ENCODE assay signal across 38 mouse cellular contexts in genomic region chr4:36973358-36973757, GRCm38 (mm10). TPM values are rescaled to one million over a fixed set of nuclear protein-coding genes. Genes with fewer than 3 reads are reported as not detected.
"Had no signal": no experiment of that assay in that cellular context is flagged by ENCODE, and none has a peak within 500 bp of the region (broad histone marks: within the 10 kb centered on the region; RNA-seq: fewer than 3 reads in every experiment).

No protein-coding gene starts in this region.

- H3K36me3 ChIP-seq: limb, embryonic 10.5 days; limb, embryonic 12.5 days; limb, embryonic 13.5 days; limb, embryonic 15.5 days; liver, embryonic 12.5 days; liver, embryonic 13.5 days; liver, embryonic 15.5 days; lung, embryonic 15.5 days; midbrain, embryonic 10.5 days; midbrain, embryonic 12.5 days; midbrain, embryonic 13.5 days; midbrain, embryonic 15.5 days; neural tube, embryonic 12.5 days had no signal

- H3K9me3 ChIP-seq: limb, embryonic 10.5 days; limb, embryonic 12.5 days; limb, embryonic 13.5 days; limb, embryonic 15.5 days; liver, embryonic 12.5 days; liver, embryonic 13.5 days; liver, embryonic 15.5 days; lung, embryonic 15.5 days; megakaryocyte, embryonic 14.5 days; midbrain, embryonic 10.5 days; midbrain, embryonic 12.5 days; midbrain, embryonic 13.5 days; midbrain, embryonic 15.5 days; neural tube, embryonic 12.5 days had no signal

- H3K4me2 ChIP-seq: limb, embryonic 12.5 days; limb, embryonic 13.5 days; limb, embryonic 15.5 days; liver, embryonic 11.5 days; liver, embryonic 12.5 days; liver, embryonic 13.5 days; liver, embryonic 15.5 days; lung, embryonic 14.5 days; lung, embryonic 15.5 days; midbrain, embryonic 12.5 days; midbrain, embryonic 13.5 days; midbrain, embryonic 15.5 days; neural tube, embryonic 12.5 days had no signal

- H3K27me3 ChIP-seq: limb, embryonic 12.5 days; limb, embryonic 13.5 days; limb, embryonic 15.5 days; liver, embryonic 12.5 days; liver, embryonic 13.5 days; liver, embryonic 15.5 days; lung, embryonic 15.5 days; megakaryocyte, embryonic 14.5 days; midbrain, embryonic 12.5 days; midbrain, embryonic 13.5 days; midbrain, embryonic 15.5 days; neural tube, embryonic 12.5 days had no signal

- H3K27ac ChIP-seq: left cerebral cortex, adult 2 months; limb, embryonic 10.5 days; limb, embryonic 12.5 days; limb, embryonic 13.5 days; limb, embryonic 15.5 days; liver, embryonic 12.5 days; liver, embryonic 13.5 days; liver, embryonic 14.5 days; liver, embryonic 15.5 days; lung, embryonic 15.5 days; macrophage; midbrain, embryonic 10.5 days; midbrain, embryonic 12.5 days; midbrain, embryonic 13.5 days; midbrain, embryonic 15.5 days; neural tube, embryonic 12.5 days had no signal

- H3K4me3 ChIP-seq: left cerebral cortex, adult 2 months; limb, embryonic 10.5 days; limb, embryonic 12.5 days; limb, embryonic 13.5 days; limb, embryonic 15.5 days; liver, embryonic 12.5 days; liver, embryonic 13.5 days; liver, embryonic 15.5 days; lung, embryonic 15.5 days; megakaryocyte, embryonic 14.5 days; midbrain, embryonic 10.5 days; midbrain, embryonic 12.5 days; midbrain, embryonic 13.5 days; midbrain, embryonic 15.5 days; myocyte; neural tube, embryonic 12.5 days had no signal

- DNase-seq: left cerebral cortex, postnatal 4 days; liver; liver, embryonic 13.5 days; liver, postnatal 0 days; lung, adult 18-20 months; lung, adult 2 months; lung, embryonic 14.5 days; lung, postnatal 10 days; lung, postnatal 14 days; lung, postnatal 36 days; lung, postnatal 4 days; midbrain, embryonic 14.5 days had no signal

- H3K9ac ChIP-seq: limb, embryonic 12.5 days; limb, embryonic 13.5 days; limb, embryonic 15.5 days; liver, embryonic 12.5 days; liver, embryonic 13.5 days; liver, embryonic 14.5 days; liver, embryonic 15.5 days; liver, postnatal 0 days; lung, embryonic 14.5 days; lung, embryonic 15.5 days; midbrain, embryonic 12.5 days; midbrain, embryonic 13.5 days; midbrain, embryonic 15.5 days; neural tube, embryonic 12.5 days had no signal

- H3K4me1 ChIP-seq: limb, embryonic 10.5 days; limb, embryonic 12.5 days; limb, embryonic 13.5 days; limb, embryonic 15.5 days; liver, embryonic 12.5 days; liver, embryonic 13.5 days; liver, embryonic 15.5 days; lung, embryonic 15.5 days; megakaryocyte, embryonic 14.5 days; midbrain, embryonic 10.5 days; midbrain, embryonic 12.5 days; midbrain, embryonic 13.5 days; midbrain, embryonic 15.5 days; neural tube, embryonic 12.5 days had no signal

- ATAC-seq: liver, embryonic 12.5 days; liver, postnatal 0 days; lung, postnatal 0 days; midbrain, embryonic 13.5 days; midbrain, embryonic 15.5 days; midbrain, embryonic 16.5 days had no signal

RNA-seq across cellular contexts. Expression of gene Lingo2, which starts 21.8 kb away (rescaled TPM):
- total RNA-seq: liver, adult 2 months; megakaryocyte progenitor cell, adult 5-6 weeks; megakaryocyte, adult 5-6 weeks; megakaryocyte-erythroid progenitor cell, adult 5-6 weeks; monocyte, adult 5-6 weeks had no signal
- polyA plus RNA-seq: liver, adult 2 months; liver, embryonic 16.5 days; liver, postnatal 0 days; lung, adult 2 months; macrophage had no signal
